Mouse (Mus musculus) embryo, embryonic 9.5 days (tissue): ENCODE data around the gene Chchd3.

Source experiments
- DNase-seq: peaks from one replicate; pipeline ENCODE4 v3.0.0-alpha.2; 2017; ENCODE audit errors: extremely low spot score

Gene Chchd3

GRCm38 (mm10) chr6:32801776-32802175, 258.3 kb downstream of the Chchd3 start:
- no peak for DNase-seq

GRCm38 (mm10) chr6:32797525-32797924, 262.5 kb downstream of the Chchd3 start:
- no peak for DNase-seq

DNA sequence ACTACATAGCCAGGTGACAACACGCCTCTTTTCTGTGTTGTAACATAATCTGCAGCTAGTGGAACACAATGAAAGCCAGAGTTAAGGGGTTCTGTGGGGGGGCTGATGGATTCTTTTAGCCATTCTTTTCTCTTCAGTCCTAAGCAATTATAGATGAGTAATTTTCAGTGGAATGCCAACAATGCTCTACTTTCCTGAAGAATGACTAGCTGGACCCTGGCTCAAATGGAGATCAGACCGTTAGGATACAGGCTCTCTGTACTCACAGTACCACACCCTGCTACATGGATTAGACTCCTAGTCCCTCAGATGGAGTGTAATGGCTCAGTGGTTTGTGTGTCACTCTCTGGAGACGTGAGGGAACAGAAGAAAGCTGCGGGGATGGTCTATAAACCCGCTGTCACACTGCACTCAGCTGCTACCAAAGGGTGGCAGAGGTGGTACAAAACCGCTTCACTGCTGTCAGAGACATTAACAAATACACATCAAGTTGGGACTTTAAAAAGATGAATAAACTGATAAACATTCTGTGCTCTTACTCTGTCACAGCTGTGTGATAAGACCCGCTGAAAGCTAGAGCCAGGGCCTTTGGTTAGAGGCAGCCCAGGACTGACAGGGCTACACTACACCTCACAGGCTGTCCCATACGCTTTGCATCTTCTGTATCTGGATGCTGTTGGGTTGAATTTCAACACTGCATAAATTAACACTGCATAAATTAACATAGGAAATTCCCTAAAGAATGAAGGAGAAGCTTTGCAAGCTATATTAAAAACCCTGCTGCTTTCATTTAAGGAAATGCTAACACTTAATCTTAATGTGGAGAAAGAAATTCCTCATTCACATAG, 264.2 kb downstream of the Chchd3 start:
- no peak for DNase-seq

GRCm38 (mm10) chr6:32793575-32793974, 266.5 kb downstream of the Chchd3 start:
- no peak for DNase-seq

DNA sequence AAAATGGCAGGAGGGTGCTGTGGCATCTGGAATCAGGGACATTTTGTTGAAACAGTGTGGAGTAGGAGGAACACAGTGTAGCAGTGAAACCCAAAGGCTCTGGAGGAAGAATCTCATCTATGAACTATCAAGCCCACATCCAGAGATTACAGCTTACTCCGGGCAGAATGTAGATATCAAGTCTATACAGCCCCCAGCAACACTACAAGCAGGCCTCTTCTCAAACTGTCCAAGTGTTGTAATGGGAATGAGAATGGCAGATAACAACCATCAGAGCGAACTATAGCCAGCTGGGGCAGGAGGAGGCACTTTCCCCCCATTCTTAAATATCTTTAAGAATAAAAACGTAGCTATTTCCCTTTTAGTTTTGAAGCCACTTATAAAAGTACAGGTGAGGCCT, 266.9 kb downstream of the Chchd3 start:
- DNase-seq, result no peak

DNA sequence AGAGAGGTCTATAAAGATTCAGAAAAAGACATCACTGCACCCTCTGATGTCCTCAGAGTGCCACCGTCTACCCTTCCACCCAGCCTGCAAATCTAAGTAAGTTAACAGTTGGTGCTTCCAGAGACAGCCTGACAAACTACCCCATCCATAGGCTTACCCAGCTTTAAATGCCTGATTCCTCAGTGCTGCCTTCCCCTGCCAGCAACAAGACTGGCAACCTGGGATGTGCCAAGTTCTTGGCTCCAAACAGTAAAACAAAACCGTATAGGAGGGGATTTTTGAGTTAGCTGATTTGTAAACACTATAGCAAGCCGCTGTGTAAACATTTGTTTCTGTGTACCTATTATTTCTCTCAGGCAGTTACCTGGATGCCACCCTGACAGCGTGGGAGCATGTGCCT, 269.6 kb downstream of the Chchd3 start:
- DNase-seq, result no peak

DNA sequence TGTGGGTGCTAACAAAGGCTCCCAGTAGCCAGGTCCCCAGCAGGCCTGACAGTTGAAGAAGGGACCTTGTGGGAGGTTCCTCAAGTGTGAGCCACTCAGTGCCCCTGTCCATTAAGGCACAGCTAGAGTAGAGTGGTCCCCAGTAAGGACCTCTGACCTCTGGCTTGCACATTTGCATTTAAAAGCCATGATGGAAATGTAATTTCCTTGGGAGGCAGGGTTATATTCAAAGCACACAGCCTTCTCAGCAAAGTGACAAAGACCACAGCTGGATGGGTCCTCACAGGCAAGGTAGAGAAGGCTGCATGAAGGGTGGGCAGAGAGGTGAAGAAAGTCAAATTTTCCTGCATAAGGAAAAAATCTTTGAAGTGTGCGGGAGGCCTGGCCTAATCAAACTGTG, 272.7 kb downstream of the Chchd3 start:
- no peak for DNase-seq

DNA sequence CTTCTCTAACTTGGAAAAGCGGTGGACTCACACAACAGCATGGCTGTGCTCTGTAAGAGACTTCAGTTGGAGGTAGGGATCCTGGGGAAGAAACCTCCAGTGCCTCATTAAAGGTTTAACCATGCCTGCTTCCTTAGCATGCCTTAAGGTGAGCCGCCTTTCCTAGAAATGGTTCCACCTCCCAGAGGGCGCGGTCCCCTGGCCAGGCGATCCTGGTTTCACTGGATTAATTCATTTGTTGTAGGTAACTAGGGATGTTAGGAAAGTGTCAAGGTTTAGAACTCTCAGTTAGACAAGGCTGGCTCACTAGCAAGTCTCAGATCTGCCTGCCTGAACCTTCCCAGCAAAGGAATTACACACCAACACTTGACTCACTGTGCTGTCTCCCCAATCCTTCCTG, 273.9 kb downstream of the Chchd3 start:
- no peak for DNase-seq

- DNase-seq, result no peak
These were observed 277.0 kb downstream of the Chchd3 start for GRCm38 (mm10) chr6:32783102-32783501.

GRCm38 (mm10) chr6:32780602-32781001, 279.5 kb downstream of the Chchd3 start:
- no peak for DNase-seq

- no peak for DNase-seq
These were observed 283.7 kb downstream of the Chchd3 start for GRCm38 (mm10) chr6:32776384-32776783.

DNA sequence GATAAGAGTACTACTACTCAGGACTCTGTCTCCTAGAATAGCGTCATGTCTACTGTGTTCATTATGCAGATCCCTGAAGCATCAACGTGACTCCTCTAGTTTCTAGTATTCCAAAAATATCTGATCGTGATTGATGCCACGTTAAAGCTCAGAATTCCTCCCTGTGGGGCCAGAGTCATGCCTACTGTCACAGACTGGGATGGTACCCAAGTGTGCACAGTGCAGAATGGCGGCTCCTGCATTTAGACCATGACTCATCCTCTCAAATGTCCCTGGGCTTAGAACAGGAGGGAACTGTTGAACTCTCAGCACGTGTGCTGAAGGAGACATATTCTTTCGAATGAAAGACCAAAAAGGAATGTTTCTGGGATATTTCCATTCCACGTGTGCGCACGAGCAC, 305.5 kb downstream of the Chchd3 start:
- DNase-seq, result no peak

DNA sequence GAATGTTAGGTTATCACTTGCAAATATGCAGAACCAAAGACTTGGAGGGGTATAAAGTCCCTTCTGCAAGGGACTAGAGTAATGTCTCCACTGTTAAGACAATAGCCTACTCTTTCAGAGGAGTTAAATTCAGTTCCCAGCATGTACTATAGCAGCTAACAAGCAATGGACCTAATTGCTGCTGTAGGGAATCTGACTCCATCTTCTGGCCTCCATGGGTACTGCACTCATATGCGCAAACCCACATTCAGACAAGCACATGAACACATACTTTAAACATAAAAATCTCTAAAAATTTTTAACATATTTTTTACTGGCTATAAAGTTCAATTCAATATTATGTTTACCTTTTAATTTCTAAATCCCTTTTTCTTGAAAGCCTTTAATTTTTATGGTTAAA, 310.2 kb downstream of the Chchd3 start:
- DNase-seq, result no peak

GRCm38 (mm10) chr6:32748777-32749176, 311.3 kb downstream of the Chchd3 start:
- no peak for DNase-seq

DNA sequence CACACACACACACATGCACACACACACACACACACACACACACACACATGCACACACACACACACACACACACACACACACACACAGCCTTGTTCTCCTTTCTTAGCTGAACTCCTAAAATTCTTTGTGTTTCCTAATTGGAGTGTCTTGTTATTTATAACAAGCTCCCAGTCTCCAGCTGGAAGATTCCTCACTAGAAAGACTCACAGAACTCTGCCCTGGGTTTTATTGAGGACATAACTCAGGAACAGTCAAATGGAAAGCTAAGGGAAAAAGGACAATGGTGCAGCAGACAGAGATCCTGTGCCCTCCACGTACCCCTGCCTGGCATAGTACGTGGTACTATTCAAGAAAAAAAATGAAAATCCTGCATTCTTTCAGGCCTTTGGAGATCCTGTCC, 312.7 kb downstream of the Chchd3 start:
- DNase-seq, result no peak
